Mouse (Mus musculus): Measurements from ENCODE around the gene Cryba4.

Cryba4 gene

DNA sequence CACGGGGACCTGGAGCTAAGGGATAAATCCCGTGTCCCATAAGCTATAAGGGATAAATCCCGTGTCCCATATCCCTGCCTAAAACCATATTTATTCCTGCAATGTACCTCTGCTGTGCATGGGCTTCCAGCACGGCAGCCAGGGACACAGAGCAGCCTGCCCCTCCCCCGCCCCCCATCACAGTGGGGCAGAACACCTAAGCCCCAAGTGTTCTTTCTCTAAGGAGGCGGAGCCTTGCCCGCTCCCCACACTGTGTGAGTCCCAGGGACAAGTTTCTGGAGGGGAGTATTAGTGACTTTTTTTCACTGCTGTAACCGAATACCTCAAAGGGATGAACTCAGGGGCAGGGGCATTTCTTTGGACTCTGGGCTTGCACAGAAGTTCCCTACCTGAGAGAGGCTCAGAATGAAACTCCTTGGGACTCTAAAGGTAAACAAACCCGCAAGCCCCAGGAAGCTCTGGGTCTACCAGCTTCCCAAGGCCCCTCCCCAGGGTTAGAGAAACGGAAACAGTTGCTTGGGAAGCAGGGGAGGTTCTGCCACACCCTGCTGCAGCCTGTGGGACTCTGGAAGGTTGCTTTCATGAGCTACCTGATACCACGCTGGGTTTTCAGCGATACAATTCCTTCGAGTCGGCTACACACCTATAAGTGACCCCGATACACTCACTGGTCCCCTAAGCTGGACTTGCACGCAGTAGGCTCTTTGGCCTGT, 45.6 kb downstream of the Cryba4 start:
- no peak for DNase-seq (ENCODE audit: low spot score)

GRCm38 (mm10) chr5:112199656-112200055, 52.7 kb downstream of the Cryba4 start:
- no peak for DNase-seq (ENCODE audit: low spot score)

Measured in left cerebral cortex, adult 11 months (tissue).